Mouse (Mus musculus) hematopoietic stem cell, adult 5-6 weeks (primary cell): ENCODE data around the gene Nhlrc2. TPM values are rescaled to one million over a fixed set of nuclear protein-coding genes. Genes with fewer than 3 reads are reported as not detected.
A peak's percentile ranks its signal among the peaks of the same experiment; 100 is the strongest.

ENCODE experiments used
- ATAC-seq, 2 experiments: fragments of 125-278 bp in 1 of 2; replicated peaks in 1 of 2; 2 replicates each; pipeline ENCODE4 v1.8.0; 2016 to 2017; ENCODE audit warnings: inconsistent platforms in 2 of 2, mild to moderate bottlenecking in 2 of 2, moderate number of reproducible peaks in 2 of 2, low read depth in 1 of 2, moderate TSS enrichment in 1 of 2; ENCODE audit not compliant: low FRiP score in 2 of 2, poor library complexity in 2 of 2, severe bottlenecking in 2 of 2, insufficient read depth in 1 of 2, low TSS enrichment in 1 of 2
- total RNA-seq: library from RNA; stranded (forward); fragments of 172-1452, 232-1000 nt; gene quantifications from 2 replicates; pipeline ENCODE4 v1.2.3, GENCODE M21; 2017

Gene Nhlrc2
- total RNA-seq, 1 experiment from 2014 or later = 14.1 TPM

GRCm38 (mm10) chr19:56553177-56553576 is 5.1 kb downstream of the Nhlrc2 start:
- no peak for ATAC-seq

DNA sequence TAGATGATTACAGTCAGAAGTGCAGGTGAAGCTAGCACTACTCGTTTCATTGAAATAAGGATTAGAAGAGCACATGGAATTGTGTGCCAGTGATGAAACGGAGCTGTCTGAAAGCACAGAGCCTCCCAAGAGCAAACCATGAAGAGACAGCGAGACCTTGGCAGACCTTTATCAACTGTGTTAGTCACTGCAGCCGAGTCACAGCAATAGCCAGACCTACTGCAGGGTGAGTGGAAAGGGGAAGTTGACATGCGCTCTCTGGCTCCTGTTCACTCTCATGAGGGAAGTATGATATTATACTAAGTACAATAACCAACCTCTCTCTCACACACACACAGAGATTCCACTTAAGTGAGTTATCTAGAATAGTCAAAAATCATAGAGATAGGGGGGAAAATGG is 7.9 kb downstream of the Nhlrc2 start:
- peak; percentile 87 to 88 for ATAC-seq

GRCm38 (mm10) chr19:56562433-56563138 is 14.5 kb downstream of the Nhlrc2 start:
- ATAC-seq = no peak

DNA sequence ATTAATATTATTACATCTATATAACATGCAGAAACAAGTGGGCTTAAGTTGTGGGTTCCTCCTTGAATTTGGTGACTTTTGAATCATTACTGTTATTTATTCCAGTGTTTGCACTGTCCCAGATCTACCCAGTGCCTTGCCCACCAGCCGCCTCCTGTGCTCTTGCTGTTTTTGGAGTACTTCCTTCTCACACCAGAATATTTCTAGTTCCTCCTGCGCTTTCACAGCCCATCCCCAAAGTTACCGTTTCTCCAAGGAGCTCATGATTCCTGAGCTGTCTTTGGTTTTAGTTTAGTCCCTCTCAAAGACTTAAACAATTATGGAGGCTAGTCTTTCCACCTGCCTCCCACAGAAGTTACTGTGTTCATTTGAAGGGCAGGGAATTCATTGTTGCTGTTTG is 15.4 kb downstream of the Nhlrc2 start:
- no peak for ATAC-seq

- no peak for ATAC-seq
Measured at GRCm38 (mm10) chr19:56565358-56565757, 17.3 kb downstream of the Nhlrc2 start.

DNA sequence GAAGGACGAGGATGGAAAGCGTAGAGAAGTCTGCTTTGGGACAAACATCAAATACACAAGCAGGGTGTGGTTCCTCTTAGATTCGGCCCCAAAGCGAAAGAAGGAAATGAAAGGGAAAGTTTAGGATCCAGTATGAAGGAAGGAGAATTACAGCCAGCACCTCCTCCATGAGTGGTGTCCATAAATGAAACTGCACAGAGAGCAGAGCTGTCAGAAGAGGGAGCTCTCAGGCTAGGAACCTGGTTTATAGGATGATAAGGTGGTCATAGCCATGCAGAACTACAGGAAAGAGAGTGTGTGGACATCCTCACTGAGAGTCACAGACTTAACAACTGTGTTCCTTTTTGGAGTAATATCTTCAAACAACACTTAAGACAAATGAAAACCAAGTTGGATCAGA is 18.0 kb downstream of the Nhlrc2 start:
- ATAC-seq = peak; percentile 27 to 42; a peak in 2 of 4 replicates

- ATAC-seq = no peak
Measured at GRCm38 (mm10) chr19:56566940-56567339, 18.9 kb downstream of the Nhlrc2 start.

DNA sequence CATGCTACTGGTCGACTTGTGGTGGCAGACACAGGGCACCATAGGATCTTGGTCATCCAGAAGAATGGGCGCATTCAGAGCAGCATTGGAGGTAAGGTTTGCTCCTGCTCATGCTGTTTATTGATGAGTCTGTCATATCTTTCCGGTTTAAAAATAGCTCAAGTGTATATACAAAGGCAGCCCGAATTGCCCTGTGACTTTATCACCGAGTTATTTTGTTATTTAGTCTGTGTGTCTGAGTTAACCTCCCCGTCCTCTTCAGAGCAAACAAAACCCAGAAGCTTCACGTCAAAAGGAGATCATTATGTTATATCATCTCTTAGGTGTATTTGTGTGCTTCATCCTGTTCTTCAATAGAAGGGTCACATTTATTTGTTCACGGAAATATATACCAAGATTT is 22.7 kb downstream of the Nhlrc2 start:
- ATAC-seq = no peak

GRCm38 (mm10) chr19:56571234-56571633 is 23.2 kb downstream of the Nhlrc2 start:
- no peak for ATAC-seq

- ATAC-seq = no peak
Measured at GRCm38 (mm10) chr19:56571913-56572312, 23.9 kb downstream of the Nhlrc2 start.

GRCm38 (mm10) chr19:56573184-56573583 is 25.1 kb downstream of the Nhlrc2 start:
- ATAC-seq = no peak

GRCm38 (mm10) chr19:56577801-56578200 is 29.7 kb downstream of the Nhlrc2 start:
- no peak for ATAC-seq

DNA sequence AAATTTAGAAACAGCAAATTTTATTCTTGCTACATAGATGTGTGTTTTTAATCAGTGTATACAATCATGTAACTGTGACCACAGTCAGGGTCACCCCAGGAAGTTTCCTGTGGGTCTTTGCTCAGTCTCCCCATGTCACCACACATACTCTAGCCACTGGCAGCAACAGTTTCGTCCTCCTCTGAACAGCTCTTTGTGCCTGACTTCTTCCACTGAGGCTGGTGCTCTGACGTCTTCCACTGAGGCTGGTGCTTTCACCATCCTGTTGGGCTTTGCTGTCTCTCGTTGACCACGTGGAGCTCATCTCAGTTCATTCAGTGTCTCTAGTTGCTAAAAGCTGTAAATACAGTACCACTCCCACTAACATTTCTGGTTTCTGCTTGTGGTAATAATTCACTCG is 33.9 kb downstream of the Nhlrc2 start:
- ATAC-seq = no peak

DNA sequence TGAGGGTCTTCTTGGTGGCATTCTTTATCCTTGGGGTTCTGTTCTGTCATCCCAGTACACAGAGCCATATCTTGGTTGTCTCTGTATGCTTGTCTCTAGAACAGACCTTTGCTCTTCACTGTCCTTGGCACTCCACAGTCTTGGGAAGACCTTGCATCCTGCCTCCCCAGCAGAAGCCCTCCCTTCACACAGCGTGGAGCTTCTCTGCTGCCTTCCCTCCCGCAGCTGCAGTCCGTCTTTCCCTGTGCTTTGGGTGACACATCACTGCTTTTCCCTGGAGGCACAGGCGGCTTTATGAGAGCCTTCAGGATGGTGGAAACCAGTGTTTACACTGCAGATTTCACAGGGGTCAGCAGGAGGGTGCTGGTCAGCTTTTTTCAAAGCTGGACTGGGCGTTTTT is 35.7 kb downstream of the Nhlrc2 start:
- ATAC-seq = no peak

DNA sequence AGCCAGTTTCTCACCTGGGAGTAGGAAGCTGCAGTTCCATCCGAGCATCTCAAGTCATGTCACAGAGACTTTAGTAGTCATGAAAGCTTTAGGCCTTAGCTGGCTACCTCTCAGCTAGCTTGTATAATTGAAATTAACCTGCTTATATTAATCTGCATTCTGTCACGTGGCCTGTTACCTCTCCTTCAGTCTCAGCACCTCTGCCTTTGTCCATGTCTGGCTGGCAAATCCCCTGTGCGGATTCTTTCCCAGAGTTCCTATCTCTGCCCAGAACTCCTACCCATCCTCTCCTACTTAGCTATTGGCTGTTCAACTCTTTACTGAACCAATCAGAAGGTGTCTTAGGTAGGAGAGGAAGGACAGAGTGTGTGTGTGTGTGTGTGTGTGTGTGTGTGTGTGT is 36.2 kb downstream of the Nhlrc2 start:
- no peak for ATAC-seq

DNA sequence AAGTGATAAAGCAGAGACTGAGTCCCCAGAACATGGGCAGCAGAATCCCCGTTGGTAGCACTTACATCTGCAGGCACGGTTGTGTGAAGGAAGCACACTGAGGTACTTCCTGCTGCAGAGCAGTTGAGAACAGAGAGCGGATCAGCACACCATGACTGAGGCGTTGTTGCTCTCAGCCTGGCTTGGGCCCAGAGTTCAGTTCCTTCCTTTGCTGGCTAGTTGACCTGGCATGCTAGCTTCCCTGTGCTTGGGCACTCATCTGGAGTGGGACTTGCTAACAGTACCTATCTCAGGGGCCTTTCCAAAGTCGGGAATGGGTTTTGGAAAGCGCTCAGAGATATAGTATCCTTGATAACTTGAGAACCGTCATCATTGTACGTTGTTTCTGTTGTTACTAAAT is 38.3 kb downstream of the Nhlrc2 start:
- ATAC-seq = no peak

DNA sequence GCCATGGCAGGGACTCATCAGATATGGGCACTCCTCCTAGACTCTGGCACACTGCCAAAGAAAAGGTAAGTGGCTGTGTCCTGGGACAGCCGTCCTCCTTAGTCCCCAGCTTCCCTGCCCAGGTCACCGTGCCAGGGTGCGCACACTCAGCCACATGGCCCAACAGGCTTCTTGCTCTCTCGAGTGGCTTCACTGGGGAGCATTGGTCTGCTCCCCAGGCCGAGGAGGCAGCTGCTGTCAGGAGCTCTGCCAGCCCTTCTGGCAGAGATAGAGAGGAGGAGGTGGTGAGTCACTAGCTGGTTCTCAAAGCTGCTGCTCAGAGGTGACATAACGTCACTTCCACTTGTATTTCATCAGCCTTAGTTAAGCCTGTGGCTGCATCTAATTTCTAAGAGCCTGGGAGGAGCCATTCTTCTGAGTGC is 40.2 kb downstream of the Nhlrc2 start:
- no peak; a peak in 1 of 4 replicates for ATAC-seq

GRCm38 (mm10) chr19:56589008-56589407 is 40.9 kb downstream of the Nhlrc2 start:
- ATAC-seq = no peak

DNA sequence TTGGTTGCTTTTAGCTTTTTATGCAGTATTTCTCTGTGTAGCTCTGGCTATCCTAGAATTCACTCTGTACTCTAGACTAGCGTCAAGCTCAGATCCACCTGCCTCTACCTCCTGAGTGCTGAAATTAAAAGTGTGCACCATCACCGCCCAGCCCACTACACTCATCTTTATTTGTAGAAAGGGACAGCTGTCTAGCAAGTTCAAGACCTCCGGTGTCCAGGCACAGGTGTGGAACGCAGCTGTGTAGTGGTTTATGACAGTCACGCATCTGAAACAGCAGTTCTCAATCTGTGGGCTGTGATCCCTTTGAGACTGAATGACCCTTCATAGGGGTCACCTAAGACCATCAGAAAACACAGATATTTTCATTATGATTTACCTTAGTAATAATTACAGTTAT is 41.4 kb downstream of the Nhlrc2 start:
- no peak for ATAC-seq
